8 mouse cellular contexts compared by ENCODE assay signal in genomic region chr17:26414184-26414522, GRCm38 (mm10). TPM values are rescaled to one million over a fixed set of nuclear protein-coding genes. Genes with fewer than 3 reads are reported as not detected.
DNase-seq lines count a peak whose midpoint lies in the region; ATAC-seq lines count a peak whose summit lies in the region.

No protein-coding gene starts in this region.

- 0 out of 2 replicates have a peak, but pooled peaks have one; percentile 11 for ATAC-seq in kidney, embryonic 14.5 days (ENCODE audit: low FRiP score, low TSS enrichment)
- 0 out of 2 replicates have a peak, but pooled peaks have one; percentile 4 for ATAC-seq in hindbrain, embryonic 13.5 days (ENCODE audit: low FRiP score)
- no peak for ATAC-seq in midbrain, embryonic 13.5 days

- H3K4me1 ChIP-seq in kidney, embryonic 14.5 days (ENCODE audit: control insufficient read depth, insufficient read depth, low read length), result peaks cover 8% of the 10 kb centered on the region; the same call in 1 of the 2 replicates
- peaks cover 10% of the 10 kb centered on the region for H3K4me1 ChIP-seq in brown adipose tissue, adult 24 weeks (ENCODE audit: control insufficient read depth, insufficient read depth, insufficient read length, low read length)
- peaks cover 11% of the 10 kb centered on the region for H3K4me1 ChIP-seq in hindbrain, embryonic 13.5 days (replicated peaks)
- peaks cover 15% of the 10 kb centered on the region for H3K4me1 ChIP-seq in midbrain, embryonic 13.5 days (replicated peaks)

- no peak for DNase-seq in kidney, adult 8-10 months
- no peak for DNase-seq in frontal cortex, postnatal 25 days (ENCODE audit: low spot score in 2 of 2)
- no peak for DNase-seq in adrenal gland, postnatal 36 days
- no peak for DNase-seq in right cerebral cortex, postnatal 14 days

- H3K9ac ChIP-seq in kidney, embryonic 14.5 days (ENCODE audit: low read depth, low read length), result peak overlapping the region; percentile 82; the same call in 1 of the 2 replicates
- peak overlapping the region; percentile 87 for H3K9ac ChIP-seq in hindbrain, embryonic 13.5 days
- H3K9ac ChIP-seq in midbrain, embryonic 13.5 days (replicated peaks), result peak overlapping the region; percentile 86

- peak overlapping the region; percentile 80 for H3K4me3 ChIP-seq in kidney, embryonic 14.5 days (ENCODE audit: low read length)
- peak overlapping the region; percentile 66 for H3K4me3 ChIP-seq in brown adipose tissue, adult 24 weeks (ENCODE audit: insufficient read depth, low read depth, low read length)
- H3K4me3 ChIP-seq in hindbrain, embryonic 13.5 days, result peak overlapping the region; percentile 78
- H3K4me3 ChIP-seq in midbrain, embryonic 13.5 days (replicated peaks), result peak overlapping the region; percentile 80

- H3K27ac ChIP-seq in kidney, embryonic 14.5 days (ENCODE audit: low read depth, low read length), result no peak overlapping the region
- H3K27ac ChIP-seq in brown adipose tissue, adult 24 weeks (replicated peaks; ENCODE audit: low read depth, low read length), result no peak overlapping the region
- no peak overlapping the region for H3K27ac ChIP-seq in hindbrain, embryonic 13.5 days
- no peak overlapping the region for H3K27ac ChIP-seq in midbrain, embryonic 13.5 days

- WGBS in kidney, embryonic 14.5 days, result 6% methylated on average over 5 of the region's 5 CpGs
- WGBS in hindbrain, embryonic 13.5 days, result 12% methylated on average over 5 of the region's 5 CpGs
- 24% methylated on average over 5 of the region's 5 CpGs for WGBS in midbrain, embryonic 13.5 days

- H3K27me3 ChIP-seq in kidney, embryonic 14.5 days (ENCODE audit: control insufficient read depth, insufficient read depth, low read length), result peaks cover 8% of the 10 kb centered on the region
- peaks cover 55% of the 10 kb centered on the region for H3K27me3 ChIP-seq in hindbrain, embryonic 13.5 days
- H3K27me3 ChIP-seq in midbrain, embryonic 13.5 days, result peaks cover 58% of the 10 kb centered on the region

- no peaks in the 10 kb centered on the region for H3K36me3 ChIP-seq in kidney, embryonic 14.5 days (ENCODE audit: control insufficient read depth, insufficient read depth, low read length)
- H3K36me3 ChIP-seq in hindbrain, embryonic 13.5 days, result no peaks in the 10 kb centered on the region
- H3K36me3 ChIP-seq in midbrain, embryonic 13.5 days, result no peaks in the 10 kb centered on the region

- no peaks in the 10 kb centered on the region for H3K9me3 ChIP-seq in kidney, embryonic 14.5 days (ENCODE audit: control insufficient read depth, low read length)
- no peaks in the 10 kb centered on the region for H3K9me3 ChIP-seq in hindbrain, embryonic 13.5 days
- no peaks in the 10 kb centered on the region for H3K9me3 ChIP-seq in midbrain, embryonic 13.5 days

- H3K4me2 ChIP-seq in kidney, embryonic 14.5 days (replicated peaks; ENCODE audit: low read depth, low read length), result peak overlapping the region; percentile 88
- peak overlapping the region; percentile 97 for H3K4me2 ChIP-seq in hindbrain, embryonic 13.5 days
- H3K4me2 ChIP-seq in midbrain, embryonic 13.5 days (replicated peaks), result peak overlapping the region; percentile 99

RNA-seq across cellular contexts. Expression of gene Neurl1b, which starts 0.5 kb away (rescaled TPM):
- 1.6 and 2.9 TPM in 2 replicates for polyA plus RNA-seq in kidney, embryonic 14.5 days (2014; fragmentation: Nextera tagmentation; extraction: Ambion mirVana)
- 0.99 and 1.8 TPM in 2 replicates for polyA plus RNA-seq in brown adipose tissue, adult 24 weeks (2012; ENCODE audit: insufficient read depth, insufficient read length, missing spikeins)
- polyA plus RNA-seq in hindbrain, embryonic 13.5 days (2015; fragmentation: Nextera tagmentation; extraction: Ambion mirVana), result 0.78 and 1.0 TPM in 2 replicates
- polyA plus RNA-seq in midbrain, embryonic 13.5 days (2015; fragmentation: Nextera tagmentation; extraction: Ambion mirVana), result 0.75 and 0.82 TPM in 2 replicates
- total RNA-seq in adrenal gland, postnatal 36 days (2021), result 10 to 100 TPM; 43.0 to 57.4 TPM
